Mouse (Mus musculus) right cerebral cortex, postnatal 14 days (tissue): ENCODE data around the gene Zfp628.

Experiments used
- DNase-seq: peaks from one replicate; pipeline ENCODE4 v3.0.0; 2022

Zfp628 gene

GRCm38 (mm10) chr7:4919096-4919495, 4.1 kb downstream of the Zfp628 start:
- DNase-seq, result no peak

GRCm38 (mm10) chr7:4919971-4920370, 5.0 kb downstream of the Zfp628 start:
- no peak for DNase-seq

- no peak for DNase-seq
Observed at GRCm38 (mm10) chr7:4920496-4920895, 5.5 kb downstream of the Zfp628 start.

GRCm38 (mm10) chr7:4920976-4921823, 6.2 kb downstream of the Zfp628 start:
- no peak for DNase-seq

GRCm38 (mm10) chr7:4921824-4922482, 6.9 kb downstream of the Zfp628 start, which contains the start of gene Nat14:
Gene Nat14, plus strand, starts transcription at chr7:4922028.
- no peak for DNase-seq

- peak; percentile 85 for DNase-seq
Observed at GRCm38 (mm10) chr7:4922508-4922907, 7.5 kb downstream of the Zfp628 start.

GRCm38 (mm10) chr7:4922931-4923565, 8.0 kb downstream of the Zfp628 start:
- DNase-seq, result peak; percentile 79

GRCm38 (mm10) chr7:4923586-4924364, 8.8 kb downstream of the Zfp628 start:
- peak; percentile 53 for DNase-seq

GRCm38 (mm10) chr7:4924483-4924882, 9.5 kb downstream of the Zfp628 start:
- DNase-seq, result no peak

GRCm38 (mm10) chr7:4924891-4925301, 9.9 kb downstream of the Zfp628 start:
- no peak for DNase-seq

GRCm38 (mm10) chr7:4925441-4926381, 10.7 kb downstream of the Zfp628 start, which contains the start of gene Ssc5d:
Gene Ssc5d, plus strand, starts transcription at chr7:4925785.
- DNase-seq, result peak; percentile 38

GRCm38 (mm10) chr7:4926849-4927248, 11.8 kb downstream of the Zfp628 start:
- no peak for DNase-seq

GRCm38 (mm10) chr7:4927711-4928110, 12.7 kb downstream of the Zfp628 start:
- DNase-seq, result no peak

- DNase-seq, result no peak
Observed at GRCm38 (mm10) chr7:4928323-4928722, 13.3 kb downstream of the Zfp628 start.

GRCm38 (mm10) chr7:4933103-4933502, 18.1 kb downstream of the Zfp628 start:
- no peak for DNase-seq

GRCm38 (mm10) chr7:4934160-4934914, 19.3 kb downstream of the Zfp628 start:
- DNase-seq, result no peak

- no peak for DNase-seq
Observed at GRCm38 (mm10) chr7:4936832-4937231, 21.8 kb downstream of the Zfp628 start.

- no peak for DNase-seq
Observed at GRCm38 (mm10) chr7:4937392-4937791, 22.4 kb downstream of the Zfp628 start.

- DNase-seq, result peak; percentile 70
Observed at GRCm38 (mm10) chr7:4938456-4938855, 23.4 kb downstream of the Zfp628 start.

- peak; percentile 84 for DNase-seq
Observed at GRCm38 (mm10) chr7:4940068-4940479, 25.1 kb downstream of the Zfp628 start.

GRCm38 (mm10) chr7:4942673-4943072, 27.7 kb downstream of the Zfp628 start:
- DNase-seq, result no peak
